Mouse (Mus musculus) neural tube, embryonic 14.5 days (tissue): ENCODE data around the gene Nlrc5. TPM values are rescaled to one million over a fixed set of nuclear protein-coding genes. Genes with fewer than 3 reads are reported as not detected.
"Not testable (repeated sequence)": the region's sequence is repeated elsewhere in the genome, so short reads cannot be mapped to it uniquely, and the experiment has no call there.

Source experiments
- ATAC-seq: fragments of 200-750 bp; cut with Nextera tagmentation; 2 replicates; pipeline ENCODE4 v1.8.0; 2017; ENCODE audit warnings: low read depth, mild to moderate bottlenecking, moderate TSS enrichment, moderate library complexity
- H3K27ac ChIP-seq: fragments of 300-500 bp; sonication (generic); 2 replicates; pipeline ENCODE4 v1.5.1; 2014; ENCODE audit warnings: low read depth, mild to moderate bottlenecking, control low read depth, low read length, moderate library complexity, mixed read lengths
- H3K27me3 ChIP-seq: fragments of 300-500 bp; sonication (generic); 2 replicates; pipeline ENCODE4 v1.6.1; 2014; ENCODE audit warnings: low read length; ENCODE audit not compliant: control insufficient read depth, insufficient read depth
- H3K36me3 ChIP-seq: fragments of 300-500 bp; sonication (generic); 2 replicates; pipeline ENCODE4 v1.6.1; 2014; ENCODE audit warnings: low read length, mixed read lengths; ENCODE audit not compliant: control insufficient read depth, insufficient read depth
- H3K4me1 ChIP-seq: fragments of 300-500 bp; sonication (generic); 2 replicates; pipeline ENCODE4 v1.6.1; 2014; ENCODE audit warnings: low read length; ENCODE audit not compliant: control insufficient read depth, insufficient read depth
- H3K4me2 ChIP-seq: fragments of 300-500 bp; sonication (generic); 2 replicates; pipeline ENCODE4 v1.6.1; 2014; ENCODE audit warnings: mild to moderate bottlenecking, low read depth, low read length, control low read depth
- H3K4me3 ChIP-seq: fragments of 300-500 bp; sonication (generic); 2 replicates; pipeline ENCODE4 v1.5.1; 2014; ENCODE audit warnings: low read depth, low read length, control low read depth, mixed read lengths
- H3K9ac ChIP-seq: fragments of 300-500 bp; sonication (generic); replicated peaks from 2 replicates; pipeline ENCODE4 v1.6.1; 2014; ENCODE audit warnings: low read depth, mild to moderate bottlenecking, control low read depth, low read length, mixed read lengths
- H3K9me3 ChIP-seq: fragments of 300-500 bp; sonication (generic); 2 replicates; pipeline ENCODE4 v1.6.1; 2016; ENCODE audit warnings: low read length; ENCODE audit not compliant: control insufficient read depth
- WGBS: fragments of 180-500 bp; shearing (Covaris S2); extraction: QIAGEN DNeasy Blood & Tissue Kit; methylation state at CpG from one replicate; pipeline ENCODE4 v1.1.7; 2014; 5-methylcytosine and 5-hydroxymethylcytosine counted together
- polyA plus RNA-seq: library from polyadenylated mRNA; unstranded; fragments of >200 nt; fragmentation: Nextera tagmentation; extraction: Ambion mirVana; gene quantifications from 2 replicates; pipeline ENCODE4 v1.2.1, GENCODE M21; 2014

Nlrc5 gene
- polyA plus RNA-seq, 1 experiment from 2014 or later = 0.13 TPM

DNA sequence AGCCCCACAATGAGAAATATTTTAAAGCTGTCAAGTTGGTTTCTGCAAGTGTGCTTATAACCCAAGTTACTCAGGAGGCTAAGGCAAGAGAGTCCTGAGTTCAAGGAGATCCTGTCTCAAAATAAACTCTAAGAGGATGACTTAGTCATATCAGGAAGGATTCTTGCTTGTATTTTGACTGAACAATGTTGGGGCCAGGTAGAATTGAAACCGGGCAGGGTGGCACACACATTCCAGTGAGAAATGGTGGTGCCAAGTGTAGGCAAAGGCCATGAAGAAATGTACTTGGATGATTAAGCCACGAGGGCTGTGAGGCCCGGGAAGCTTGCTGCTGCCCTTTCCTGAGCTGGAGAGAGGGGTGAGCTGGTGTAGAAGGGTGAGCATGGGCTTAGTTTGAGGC is 13.0 kb downstream of the Nlrc5 start:
- H3K9me3 ChIP-seq = no peaks in the 10 kb centered on the region

DNA sequence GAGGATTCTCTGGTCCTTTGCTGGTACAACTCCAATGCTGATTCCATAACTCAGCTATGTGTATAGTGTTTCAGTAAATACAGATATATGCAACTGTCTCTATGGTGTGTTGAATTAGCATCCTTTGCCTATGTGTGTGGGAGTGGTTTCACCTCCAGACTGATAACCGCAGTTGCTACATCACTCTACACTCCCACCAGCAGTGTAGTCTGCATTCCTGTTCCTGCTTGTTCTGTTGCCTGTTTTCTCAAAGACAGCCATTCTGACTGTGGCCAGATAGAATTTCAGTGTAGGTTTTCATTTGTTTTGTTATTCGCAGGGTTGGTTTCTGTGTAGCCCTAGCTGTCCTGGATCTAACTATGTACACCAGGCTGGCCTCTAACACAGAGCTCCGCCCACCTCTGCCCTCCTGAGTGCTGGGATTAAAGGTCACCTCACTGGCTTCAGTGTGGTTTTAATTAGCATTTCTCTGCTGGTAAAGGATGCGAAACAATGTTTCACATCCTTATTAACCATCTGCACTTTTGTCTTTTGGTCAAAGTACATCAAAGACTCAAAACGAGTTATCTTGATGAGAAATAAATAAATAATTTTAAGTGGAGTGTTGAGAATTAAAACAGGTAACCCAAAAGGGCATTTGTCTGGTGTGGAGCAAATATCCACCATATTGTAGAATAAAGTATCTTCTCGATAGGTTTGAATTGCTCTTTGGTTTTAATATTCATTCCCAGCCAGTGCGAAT is 13.6 kb downstream of the Nlrc5 start:
- H3K4me1 ChIP-seq = no peaks in the 10 kb centered on the region
- ATAC-seq = no peak
- 87% methylated on average over 7 of the region's 7 CpGs for WGBS
- H3K4me2 ChIP-seq = no peak overlapping the region
- no peaks in the 10 kb centered on the region for H3K36me3 ChIP-seq
- no peak overlapping the region for H3K9ac ChIP-seq
- no peaks in the 10 kb centered on the region for H3K27me3 ChIP-seq
- no peaks in the 10 kb centered on the region for H3K9me3 ChIP-seq
- H3K27ac ChIP-seq = no peak overlapping the region
- no peak overlapping the region for H3K4me3 ChIP-seq

More for the DNA sequence above, 13.0 kb downstream of the Nlrc5 start:
- Histone ChIP-seq H3K4me1 (no peaks in the 10 kb centered on the region), H3K4me3 (no peak overlapping the region), H3K36me3 (no peaks in the 10 kb centered on the region), H3K27me3 (no peaks in the 10 kb centered on the region), H3K27ac (no peak overlapping the region), H3K4me2 (no peak overlapping the region), H3K9ac (no peak overlapping the region)
- no peak for ATAC-seq
- WGBS = 85% methylated on average over 3 of the region's 3 CpGs

DNA sequence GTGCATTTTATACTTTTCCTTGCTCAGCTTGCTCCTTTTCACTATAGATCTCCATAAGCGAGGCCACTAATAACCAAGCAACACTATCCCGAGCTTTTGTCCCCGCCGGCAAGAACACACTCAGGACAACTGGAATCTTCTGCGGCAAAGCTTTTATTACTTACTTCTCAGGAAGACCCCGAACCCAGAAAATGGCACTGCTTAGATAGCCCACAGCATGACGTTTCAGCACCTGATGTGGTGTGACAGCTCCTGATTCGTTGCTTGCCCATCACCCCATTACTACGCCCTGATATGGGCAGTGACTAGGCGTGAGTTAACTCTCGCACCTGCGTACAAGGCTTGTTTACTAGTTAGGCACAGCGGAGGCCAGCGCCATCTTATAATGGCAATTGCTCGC is 18.8 kb downstream of the Nlrc5 start:
- not testable (repeated sequence) for H3K27ac ChIP-seq, H3K4me3 ChIP-seq, H3K4me2 ChIP-seq, H3K9me3 ChIP-seq, H3K9ac ChIP-seq, H3K36me3 ChIP-seq, H3K4me1 ChIP-seq, ATAC-seq, H3K27me3 ChIP-seq
- WGBS = 93% methylated on average over 15 of the region's 15 CpGs

DNA sequence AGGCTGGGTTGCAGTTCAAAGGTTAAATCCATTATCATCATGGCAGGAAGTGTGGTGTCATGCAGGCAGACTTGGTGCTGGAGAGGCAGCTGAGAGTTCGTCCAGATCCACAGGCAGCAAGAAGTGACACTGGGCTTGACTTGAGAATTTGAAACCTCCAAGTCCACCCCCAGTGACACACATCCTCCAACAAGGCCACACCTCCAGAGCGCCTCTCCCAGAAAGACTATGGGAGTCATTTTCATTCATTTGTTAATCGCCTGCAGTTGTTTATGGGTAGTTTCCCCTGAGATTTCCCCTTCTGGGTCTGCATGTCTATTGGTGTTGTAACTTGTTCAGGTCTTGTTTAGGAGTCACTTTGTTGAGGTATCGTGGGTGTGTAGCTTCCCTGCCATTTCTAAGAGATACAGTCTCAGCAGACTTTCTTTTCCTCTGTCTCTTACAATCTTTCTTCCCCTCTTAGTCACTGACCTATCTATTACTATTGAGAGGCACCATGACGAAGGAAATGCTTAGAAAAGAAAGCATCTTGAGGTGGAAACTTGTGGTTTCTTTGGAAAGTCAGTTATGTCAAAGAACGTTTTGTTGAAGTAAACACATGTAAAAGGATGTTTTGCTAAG is 19.8 kb downstream of the Nlrc5 start:
- H3K27ac ChIP-seq = no peak overlapping the region
- no peaks in the 10 kb centered on the region for H3K27me3 ChIP-seq
- no peak overlapping the region for H3K9ac ChIP-seq
- H3K4me2 ChIP-seq = no peak overlapping the region
- WGBS = 90% methylated on average over 6 of the region's 6 CpGs
- H3K4me3 ChIP-seq = no peak overlapping the region
- no peaks in the 10 kb centered on the region for H3K36me3 ChIP-seq
- ATAC-seq = no peak
- H3K4me1 ChIP-seq = no peaks in the 10 kb centered on the region
- no peaks in the 10 kb centered on the region for H3K9me3 ChIP-seq

DNA sequence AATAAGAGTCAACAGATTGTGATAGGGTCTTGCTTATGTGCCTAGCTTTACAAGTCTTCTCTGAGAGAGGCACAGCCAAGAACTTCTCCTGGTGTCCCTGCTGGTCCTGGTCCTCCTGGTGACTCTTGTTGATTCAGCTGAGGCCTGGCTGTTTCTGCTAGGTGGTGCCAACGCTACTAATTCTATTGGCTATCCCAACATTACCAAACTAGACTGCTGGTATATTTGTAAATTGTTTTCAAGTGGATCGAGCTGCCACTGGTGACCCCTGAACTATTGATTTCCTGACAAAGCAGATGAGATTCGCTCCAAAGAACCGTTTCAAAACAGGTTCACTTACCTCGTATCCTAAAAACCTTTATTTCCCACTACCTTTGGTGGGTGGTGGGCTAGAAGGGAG is 20.7 kb downstream of the Nlrc5 start:
- H3K4me3 ChIP-seq = no peak overlapping the region
- ATAC-seq = no peak
- H3K9me3 ChIP-seq = no peaks in the 10 kb centered on the region
- 85% methylated on average over 5 of the region's 5 CpGs for WGBS
- H3K36me3 ChIP-seq = no peaks in the 10 kb centered on the region
- H3K27ac ChIP-seq = no peak overlapping the region
- H3K4me1 ChIP-seq = no peaks in the 10 kb centered on the region
- H3K9ac ChIP-seq = no peak overlapping the region
- H3K4me2 ChIP-seq = no peak overlapping the region
- no peaks in the 10 kb centered on the region for H3K27me3 ChIP-seq

DNA sequence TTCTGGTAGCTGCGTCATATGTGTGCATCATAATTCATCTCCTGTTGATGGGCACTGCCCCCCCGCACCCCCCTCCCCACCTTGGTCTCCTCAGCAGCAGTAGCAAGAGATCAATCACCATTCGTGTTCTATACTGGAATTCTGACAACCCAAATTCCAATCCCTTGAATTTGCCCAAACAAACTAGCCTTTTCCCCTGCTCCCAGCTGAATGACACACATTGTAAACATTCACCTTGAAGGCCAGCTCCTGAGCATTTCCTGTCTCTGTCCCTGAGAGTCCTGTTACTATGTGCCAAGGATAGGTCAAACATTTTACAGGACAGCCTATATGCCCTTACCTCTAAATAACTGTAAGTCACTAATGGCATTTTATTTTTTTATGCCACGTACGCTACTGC is 21.9 kb downstream of the Nlrc5 start:
- no peak for ATAC-seq
- Histone ChIP-seq H3K4me2 (no peak overlapping the region), H3K27ac (no peak overlapping the region), H3K36me3 (no peaks in the 10 kb centered on the region), H3K9me3 (no peaks in the 10 kb centered on the region), H3K4me1 (no peaks in the 10 kb centered on the region), H3K27me3 (no peaks in the 10 kb centered on the region), H3K9ac (no peak overlapping the region), H3K4me3 (no peak overlapping the region)
- 88% methylated on average over 5 of the region's 5 CpGs for WGBS

DNA sequence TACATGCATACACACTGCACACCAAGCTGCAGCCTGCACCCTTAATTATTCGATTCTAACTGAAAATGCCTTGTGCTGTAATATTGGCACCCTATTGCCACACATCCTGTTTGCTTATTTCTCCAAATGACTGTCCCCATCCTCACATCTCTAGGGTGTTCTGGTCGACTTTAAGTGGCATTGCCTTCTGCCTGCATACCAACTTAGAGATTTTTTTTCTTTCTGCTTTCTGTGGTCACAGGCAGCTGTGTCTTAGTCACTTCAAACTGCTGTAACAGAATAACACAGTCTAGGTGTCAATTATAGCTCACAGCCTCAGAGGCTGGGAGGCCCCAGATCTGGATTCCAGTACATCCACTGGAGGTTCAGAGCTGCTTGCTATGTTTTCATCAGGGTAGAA is 24.4 kb downstream of the Nlrc5 start:
- Histone ChIP-seq H3K9ac (no peak overlapping the region), H3K4me1 (no peaks in the 10 kb centered on the region), H3K36me3 (no peaks in the 10 kb centered on the region), H3K4me2 (no peak overlapping the region), H3K27me3 (no peaks in the 10 kb centered on the region), H3K27ac (no peak overlapping the region), H3K4me3 (no peak overlapping the region), H3K9me3 (no peaks in the 10 kb centered on the region)
- WGBS = 73% methylated on average over 2 of the region's 2 CpGs
- ATAC-seq = no peak

DNA sequence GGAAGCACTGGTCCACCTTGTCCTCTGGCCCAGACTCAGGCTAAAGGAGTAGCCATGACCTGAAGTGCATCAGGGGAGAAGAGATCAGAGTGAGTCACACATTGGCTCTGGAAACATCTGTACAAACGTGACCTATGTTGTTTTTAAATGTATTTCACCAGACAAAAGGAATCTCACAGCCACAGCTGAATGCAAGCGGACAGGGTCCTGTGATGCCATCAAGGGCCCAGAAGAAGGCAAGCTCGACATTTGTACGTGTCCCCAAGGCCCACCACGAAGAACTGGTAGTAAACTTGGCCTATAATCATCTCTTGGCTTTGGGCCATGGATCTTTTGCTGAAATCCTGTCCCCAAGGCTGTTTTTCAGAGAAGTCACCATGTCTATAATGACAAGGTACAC is 35.5 kb downstream of the Nlrc5 start:
- no peak overlapping the region for H3K4me2 ChIP-seq
- no peak overlapping the region for H3K27ac ChIP-seq
- no peaks in the 10 kb centered on the region for H3K27me3 ChIP-seq
- 77% methylated on average over 5 of the region's 5 CpGs for WGBS
- no peaks in the 10 kb centered on the region for H3K4me1 ChIP-seq
- H3K36me3 ChIP-seq = no peaks in the 10 kb centered on the region
- H3K9ac ChIP-seq = no peak overlapping the region
- H3K4me3 ChIP-seq = no peak overlapping the region
- H3K9me3 ChIP-seq = no peaks in the 10 kb centered on the region
- no peak for ATAC-seq

DNA sequence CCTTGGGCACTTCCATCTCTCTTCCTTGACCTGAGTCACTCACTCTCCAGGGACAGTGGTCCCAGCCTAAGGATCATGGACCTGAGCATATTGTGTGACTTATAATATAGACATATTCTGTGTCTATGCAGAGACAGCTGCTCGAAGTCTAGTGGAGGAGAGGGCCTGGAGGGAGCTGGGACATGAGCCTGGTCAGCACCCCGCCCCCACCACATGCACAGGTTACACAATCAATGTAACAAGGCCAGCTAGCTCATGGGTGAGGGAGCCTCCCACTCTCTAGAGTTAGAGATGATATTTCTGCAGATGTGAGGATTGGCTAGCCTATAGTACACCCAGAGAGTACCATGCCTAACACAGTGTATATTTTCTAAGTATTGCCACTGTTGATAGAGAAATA is 36.6 kb downstream of the Nlrc5 start:
- no peaks in the 10 kb centered on the region for H3K36me3 ChIP-seq
- H3K9ac ChIP-seq = no peak overlapping the region
- no peak overlapping the region for H3K27ac ChIP-seq
- H3K27me3 ChIP-seq = no peaks in the 10 kb centered on the region
- no peak overlapping the region for H3K4me2 ChIP-seq
- no peak for ATAC-seq
- H3K4me3 ChIP-seq = no peak overlapping the region
- H3K4me1 ChIP-seq = no peaks in the 10 kb centered on the region
- WGBS = 79% methylated on average over 2 of the region's 2 CpGs
- H3K9me3 ChIP-seq = no peaks in the 10 kb centered on the region
